Mouse (Mus musculus) heart, adult 11 months (tissue): ENCODE results near the gene Ip6k3.

ENCODE experiments used
- DNase-seq: peaks from one replicate; pipeline ENCODE4 v3.0.0; 2022

The Ip6k3 gene

GRCm38 (mm10) chr17:27181666-27182065 is 14.1 kb upstream of the Ip6k3 start:
- DNase-seq: peak; percentile 95

- no peak for DNase-seq
Measured at GRCm38 (mm10) chr17:27179681-27180280, 12.2 kb upstream of the Ip6k3 start.

- no peak for DNase-seq
Measured at GRCm38 (mm10) chr17:27178427-27179177, 11.0 kb upstream of the Ip6k3 start.

- no peak for DNase-seq
Measured at GRCm38 (mm10) chr17:27178019-27178418, 10.4 kb upstream of the Ip6k3 start.

GRCm38 (mm10) chr17:27176754-27177153 is 9.2 kb upstream of the Ip6k3 start:
- DNase-seq: no peak

GRCm38 (mm10) chr17:27176287-27176686 is 8.7 kb upstream of the Ip6k3 start:
- no peak for DNase-seq

GRCm38 (mm10) chr17:27175196-27175874 is 7.7 kb upstream of the Ip6k3 start:
- no peak for DNase-seq

GRCm38 (mm10) chr17:27173715-27174114 is 6.1 kb upstream of the Ip6k3 start:
- peak; percentile 95 for DNase-seq

- no peak for DNase-seq
Measured at GRCm38 (mm10) chr17:27172459-27172858, 4.9 kb upstream of the Ip6k3 start.

- DNase-seq: peak; percentile 87
Measured at GRCm38 (mm10) chr17:27171121-27171520, 3.5 kb upstream of the Ip6k3 start.

- DNase-seq: peak; percentile 92
Measured at GRCm38 (mm10) chr17:27169952-27170695, 2.5 kb upstream of the Ip6k3 start.

GRCm38 (mm10) chr17:27168569-27168968 is 974 bp upstream of the Ip6k3 start:
- DNase-seq: no peak

- peak; percentile 94 for DNase-seq
Measured at GRCm38 (mm10) chr17:27166901-27167300, 694 bp downstream of the Ip6k3 start.

GRCm38 (mm10) chr17:27165054-27165773 is 2.4 kb downstream of the Ip6k3 start:
- peak; percentile 87 for DNase-seq

GRCm38 (mm10) chr17:27160905-27161304 is 6.7 kb downstream of the Ip6k3 start:
- DNase-seq: peak; percentile 98

- DNase-seq: peak; percentile 87
Measured at GRCm38 (mm10) chr17:27159169-27159568, 8.4 kb downstream of the Ip6k3 start.

- DNase-seq: peak; percentile 97
Measured at GRCm38 (mm10) chr17:27158439-27158838, 9.2 kb downstream of the Ip6k3 start.

- DNase-seq: peak; percentile 90
Measured at GRCm38 (mm10) chr17:27155752-27156151, 11.8 kb downstream of the Ip6k3 start.

- DNase-seq: peak; percentile 92
Measured at GRCm38 (mm10) chr17:27154881-27155280, 12.7 kb downstream of the Ip6k3 start.

GRCm38 (mm10) chr17:27154256-27154655 is 13.3 kb downstream of the Ip6k3 start:
- peak; percentile 98 for DNase-seq

- peak; percentile 98 for DNase-seq
Measured at GRCm38 (mm10) chr17:27153773-27154193, 13.8 kb downstream of the Ip6k3 start.

GRCm38 (mm10) chr17:27152976-27153723 is 14.4 kb downstream of the Ip6k3 start:
- peak; percentile 93 for DNase-seq
